Mouse (Mus musculus): ENCODE data around the gene Bco1.

- no peak for TF ChIP-seq EP300 (optimal IDR thresholded peaks at IDR 0.05)
- TF ChIP-seq CTCF (IDR thresholded peaks at IDR 0.05; ENCODE audit: low read depth) = no peak
Measured at GRCm38 (mm10) chr8:117066955-117067354, 28.7 kb upstream of the Bco1 start.
